Mouse (Mus musculus) embryonic facial prominence, embryonic 14.5 days (tissue): ENCODE results near the gene Cd9. TPM values are rescaled to one million over a fixed set of nuclear protein-coding genes. Genes with fewer than 3 reads are reported as not detected.
A peak's percentile ranks its signal among the peaks of the same experiment; 100 is the strongest.

Source experiments
- ATAC-seq: fragments of 200-750 bp; cut with Nextera tagmentation; 2 replicates; pipeline ENCODE4 v1.8.0; 2017; ENCODE audit warnings: low read depth, moderate number of reproducible peaks, moderate TSS enrichment
- DNase-seq: peaks from one replicate; pipeline ENCODE4 v3.0.0-alpha.2; 2015; ENCODE audit warnings: low spot score
- H3K27ac ChIP-seq: fragments of 300-500 bp; sonication (generic); replicated peaks from 2 replicates; pipeline ENCODE4 v1.5.1; 2014; ENCODE audit warnings: low read depth, mild to moderate bottlenecking, low read length, moderate library complexity
- H3K27me3 ChIP-seq: fragments of 300-500 bp; sonication (generic); replicated peaks from 2 replicates; pipeline ENCODE4 v1.6.1; 2014; ENCODE audit warnings: low read length; ENCODE audit not compliant: control insufficient read depth, insufficient read depth
- H3K36me3 ChIP-seq: fragments of 300-500 bp; sonication (generic); 2 replicates; pipeline ENCODE4 v1.6.1; 2014; ENCODE audit warnings: low read length, mixed read lengths; ENCODE audit not compliant: control insufficient read depth, insufficient read depth
- H3K4me1 ChIP-seq: fragments of 300-500 bp; sonication (generic); 2 replicates; pipeline ENCODE4 v1.6.1; 2014; ENCODE audit warnings: antibody characterized with exemption, low read length; ENCODE audit not compliant: control insufficient read depth, insufficient read depth
- H3K4me2 ChIP-seq: fragments of 300-500 bp; sonication (generic); 2 replicates; pipeline ENCODE4 v1.6.1; 2014; ENCODE audit warnings: low read depth, mild to moderate bottlenecking, low read length, moderate library complexity, mixed read lengths
- H3K4me3 ChIP-seq: fragments of 300-500 bp; sonication (generic); 2 replicates; pipeline ENCODE4 v1.5.1; 2014; ENCODE audit warnings: low read depth, mild to moderate bottlenecking, low read length
- H3K9ac ChIP-seq: fragments of 300-500 bp; sonication (generic); 2 replicates; pipeline ENCODE4 v1.6.1; 2014; ENCODE audit warnings: low read depth, mild to moderate bottlenecking, low read length, moderate library complexity, mixed read lengths
- H3K9me3 ChIP-seq: fragments of 300-500 bp; sonication (generic); 2 replicates; pipeline ENCODE4 v1.6.1; 2016; ENCODE audit warnings: low read length; ENCODE audit not compliant: control insufficient read depth
- WGBS: fragments of 180-500 bp; shearing (Covaris S2); extraction: QIAGEN DNeasy Blood & Tissue Kit; methylation state at CpG from one replicate; pipeline ENCODE4 v1.1.7; 2014; 5-methylcytosine and 5-hydroxymethylcytosine counted together
- polyA plus RNA-seq: library from polyadenylated mRNA; unstranded; fragments of >200 nt; fragmentation: Nextera tagmentation; extraction: Ambion mirVana; gene quantifications from 2 replicates; pipeline ENCODE4 v1.2.1, GENCODE M21; 2014

Cd9 gene
- polyA plus RNA-seq, 1 experiment from 2014 or later = 245 TPM

DNA sequence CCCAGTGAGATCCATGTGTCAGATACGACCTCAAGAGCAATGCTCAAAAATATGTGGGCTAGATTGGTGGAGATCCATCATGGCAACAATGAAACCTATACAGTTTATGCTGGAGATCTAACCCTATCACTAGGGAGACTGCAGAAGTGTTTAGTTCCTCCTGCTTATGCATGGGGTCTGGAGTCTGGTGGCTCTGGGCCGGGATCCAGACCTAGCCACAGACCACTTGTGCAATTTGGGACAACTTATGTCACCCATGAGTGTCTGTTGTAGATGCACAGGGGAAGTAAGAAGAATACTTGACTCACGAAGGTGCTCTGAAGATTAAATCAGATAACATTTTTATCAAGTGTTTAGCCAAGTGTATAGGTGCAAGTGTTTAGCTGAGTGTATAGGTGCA lies 15.2 kb upstream of the Cd9 start:
- no peaks in the 10 kb centered on the region for H3K36me3 ChIP-seq
- no peaks in the 10 kb centered on the region for H3K9me3 ChIP-seq
- H3K9ac ChIP-seq = no peak overlapping the region
- no peaks in the 10 kb centered on the region for H3K27me3 ChIP-seq
- DNase-seq = no peak
- WGBS = 79% methylated on average over 3 of the region's 3 CpGs
- no peak for ATAC-seq
- no peak overlapping the region for H3K27ac ChIP-seq
- no peak overlapping the region for H3K4me3 ChIP-seq
- H3K4me2 ChIP-seq = no peak overlapping the region
- H3K4me1 ChIP-seq = peaks cover 10% of the 10 kb centered on the region

DNA sequence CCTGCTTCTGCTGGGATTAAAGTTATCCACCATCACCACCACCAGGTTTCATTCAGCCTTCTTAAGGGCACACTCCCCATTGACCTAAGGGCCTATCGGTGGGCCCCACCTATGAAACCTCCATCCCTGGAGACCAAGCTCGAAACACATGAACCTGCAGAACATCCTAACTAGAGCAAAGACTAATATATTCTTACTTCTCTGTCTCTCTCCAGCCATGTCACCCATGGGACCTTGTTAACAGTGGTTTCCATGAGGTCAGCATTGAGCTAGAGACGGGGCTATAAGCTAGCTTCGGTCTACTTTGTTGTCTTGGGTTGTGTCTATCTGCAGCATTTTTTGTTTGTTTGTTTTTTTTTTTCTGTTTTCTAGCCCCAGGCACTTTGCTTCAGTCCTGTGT lies 11.8 kb upstream of the Cd9 start:
- Histone ChIP-seq H3K27me3 (no peaks in the 10 kb centered on the region), H3K4me3 (no peak overlapping the region), H3K9ac (no peak overlapping the region), H3K4me2 (no peak overlapping the region), H3K4me1 (peaks cover 6% of the 10 kb centered on the region), H3K9me3 (no peaks in the 10 kb centered on the region), H3K36me3 (no peaks in the 10 kb centered on the region), H3K27ac (no peak overlapping the region)
- DNase-seq (no peak), ATAC-seq (no peak)
- 89% methylated on average over 4 of the region's 4 CpGs for WGBS

DNA sequence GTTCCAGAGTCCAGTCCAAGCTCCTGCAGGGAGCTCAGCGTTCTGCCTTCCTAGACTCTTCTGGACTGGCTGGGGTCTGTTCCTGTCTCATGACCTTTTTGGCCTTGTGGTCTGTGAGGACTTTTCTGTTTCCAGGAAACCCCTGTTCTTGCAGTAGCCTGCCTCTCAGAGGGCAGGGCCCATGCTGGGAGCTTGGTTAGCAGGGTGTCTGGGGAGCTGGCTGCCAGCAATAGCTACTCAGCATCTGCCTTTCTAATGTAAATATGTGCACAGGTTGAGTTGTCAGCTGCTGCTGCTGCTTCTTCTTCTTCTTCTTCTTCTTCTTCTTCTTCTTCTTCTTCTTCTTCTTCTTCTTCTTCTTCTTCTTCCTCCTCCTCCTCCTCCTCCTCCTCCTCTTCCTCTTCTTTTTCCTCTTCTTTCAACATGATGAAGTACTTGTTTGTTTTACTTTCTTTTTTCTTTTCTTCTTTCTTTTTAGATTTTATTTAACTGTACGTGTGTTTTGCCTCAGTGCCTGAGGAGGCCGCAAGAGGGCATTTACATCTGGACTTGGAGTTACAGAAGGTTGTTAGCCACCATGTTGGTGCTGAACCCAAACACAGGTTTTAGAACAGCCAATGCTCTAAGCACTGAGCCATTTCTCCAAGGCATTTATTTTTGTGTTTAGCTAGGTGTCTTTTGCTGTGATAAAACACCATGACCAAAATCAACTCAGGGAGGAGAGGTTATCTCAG lies 10.2 kb upstream of the Cd9 start:
- Histone ChIP-seq H3K4me2 (no peak overlapping the region), H3K27me3 (no peaks in the 10 kb centered on the region), H3K9ac (no peak overlapping the region), H3K4me1 (no peaks in the 10 kb centered on the region), H3K36me3 (no peaks in the 10 kb centered on the region), H3K27ac (no peak overlapping the region), H3K4me3 (no peak overlapping the region), H3K9me3 (no peaks in the 10 kb centered on the region)
- 37% methylated on average over 3 of the region's 3 CpGs for WGBS
- ATAC-seq (no peak), DNase-seq (no peak)

DNA sequence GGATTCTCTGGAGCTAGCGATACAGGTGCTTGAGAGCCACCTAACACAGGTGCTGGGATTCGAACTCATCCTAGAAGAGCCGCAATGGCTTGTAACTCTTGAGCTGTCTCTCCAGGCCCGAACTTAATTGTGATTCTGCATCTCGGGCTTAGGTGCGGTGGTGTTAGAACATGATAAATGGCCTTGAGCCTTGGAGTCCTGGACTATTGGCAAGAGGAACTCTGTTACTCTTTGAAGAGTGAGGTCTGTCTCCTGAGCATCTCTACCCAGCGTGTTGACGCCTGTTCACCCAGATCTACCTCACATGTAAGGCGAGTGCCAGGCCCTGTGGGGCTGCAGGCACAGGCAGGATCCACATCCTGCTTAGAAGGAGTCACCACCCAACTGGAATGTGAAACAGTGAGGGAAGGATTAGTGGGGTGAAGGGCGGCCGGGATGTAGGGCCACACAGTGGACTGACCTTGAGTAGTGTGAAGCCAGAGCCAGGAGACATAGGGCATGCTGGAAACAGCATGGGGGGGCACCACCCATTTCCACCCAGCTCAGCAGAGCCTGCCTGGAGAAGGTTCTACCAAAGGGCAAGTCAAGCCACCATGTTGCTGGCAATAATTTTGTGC lies 8.7 kb upstream of the Cd9 start:
- no peak overlapping the region for H3K9ac ChIP-seq
- no peak overlapping the region for H3K4me3 ChIP-seq
- no peak overlapping the region for H3K4me2 ChIP-seq
- no peak overlapping the region for H3K27ac ChIP-seq
- ATAC-seq (peak; percentile 37; the same call in 1 of the 2 replicates), DNase-seq (peak; percentile 27)
- 85% methylated on average over 11 of the region's 11 CpGs for whole genome bisulfite sequencing
- H3K36me3 ChIP-seq = no peaks in the 10 kb centered on the region
- no peaks in the 10 kb centered on the region for H3K27me3 ChIP-seq
- H3K9me3 ChIP-seq = no peaks in the 10 kb centered on the region
- no peaks in the 10 kb centered on the region for H3K4me1 ChIP-seq

DNA sequence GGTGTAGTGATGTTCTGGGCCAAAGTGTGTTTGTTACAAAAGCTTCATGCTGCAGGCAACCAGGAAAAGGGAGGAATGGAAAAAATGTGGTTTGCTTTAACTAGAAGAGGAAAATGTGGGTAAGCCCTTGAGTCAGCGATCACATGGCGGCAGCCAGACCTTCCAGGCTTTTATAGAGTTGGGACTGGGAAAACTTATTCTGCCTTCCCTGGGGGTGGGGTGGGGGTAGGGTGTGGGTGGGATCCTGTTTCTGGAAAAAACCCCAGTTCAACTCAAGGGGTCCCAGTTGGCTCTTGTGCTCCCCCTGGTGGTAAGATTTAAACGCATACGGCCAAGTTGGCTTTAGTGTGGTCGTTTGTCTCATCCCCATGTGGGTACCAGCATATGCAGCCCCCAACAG lies 3.5 kb upstream of the Cd9 start:
- Histone ChIP-seq H3K27me3 (no peaks in the 10 kb centered on the region), H3K36me3 (no peaks in the 10 kb centered on the region), H3K4me2 (no peak overlapping the region), H3K9ac (no peak overlapping the region), H3K4me1 (peaks cover 9% of the 10 kb centered on the region), H3K4me3 (no peak overlapping the region), H3K27ac (peak overlapping the region; percentile 72), H3K9me3 (no peaks in the 10 kb centered on the region)
- DNase-seq (peak; percentile 86), ATAC-seq (no peak)
- whole genome bisulfite sequencing = 14% methylated on average over 5 of the region's 5 CpGs

DNA sequence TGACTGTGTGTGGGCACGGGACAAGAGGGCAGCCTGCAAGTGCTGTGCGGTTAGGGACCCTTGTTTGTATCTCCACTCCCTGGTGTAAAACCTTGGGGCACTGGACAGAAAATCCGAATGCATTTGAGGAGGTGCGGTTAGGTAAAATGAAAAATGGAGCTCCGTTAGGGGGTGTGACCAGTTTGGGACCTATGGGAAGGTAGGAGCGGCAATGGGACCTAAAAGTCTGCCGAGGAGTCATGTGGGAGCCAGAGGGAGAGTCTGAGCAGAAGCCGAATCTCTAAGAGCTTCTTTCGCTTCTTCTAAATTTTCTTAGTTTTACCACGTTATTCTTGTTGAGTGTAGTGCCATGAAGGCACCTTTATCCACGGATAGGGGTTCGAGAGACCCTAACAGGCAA lies 1.8 kb upstream of the Cd9 start:
- no peak overlapping the region for H3K4me3 ChIP-seq
- H3K27ac ChIP-seq = no peak overlapping the region
- DNase-seq (no peak), ATAC-seq (no peak)
- no peak overlapping the region for H3K9ac ChIP-seq
- no peaks in the 10 kb centered on the region for H3K9me3 ChIP-seq
- WGBS = 85% methylated on average over 12 of the region's 12 CpGs
- peaks cover 21% of the 10 kb centered on the region for H3K4me1 ChIP-seq
- no peak overlapping the region for H3K4me2 ChIP-seq
- no peaks in the 10 kb centered on the region for H3K27me3 ChIP-seq
- H3K36me3 ChIP-seq = no peaks in the 10 kb centered on the region

DNA sequence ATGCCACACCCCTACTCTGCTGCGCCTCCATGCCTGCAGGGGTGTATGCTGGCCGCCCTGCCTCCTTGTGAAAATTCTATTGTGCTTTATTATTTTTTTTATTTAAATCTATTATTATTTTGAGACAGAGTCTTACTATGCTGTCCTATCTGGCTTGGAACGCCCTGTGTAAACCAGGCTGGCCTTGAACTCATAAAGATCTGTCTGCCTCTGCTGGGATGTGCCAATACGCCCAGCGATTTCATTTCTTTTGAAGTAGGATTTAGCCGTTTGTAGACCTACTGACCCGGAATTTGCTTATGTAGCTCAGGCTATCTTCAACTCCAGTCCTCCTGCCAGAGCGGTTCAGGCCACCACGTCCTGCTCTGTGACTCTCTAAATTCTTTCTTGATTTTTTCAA lies 770 bp upstream of the Cd9 start:
- no peak for DNase-seq
- ATAC-seq = no peak
- Histone ChIP-seq H3K4me2 (peak overlapping the region; percentile 88), H3K4me3 (peak overlapping the region; percentile 81; the same call in 1 of the 2 replicates), H3K36me3 (no peaks in the 10 kb centered on the region), H3K27ac (no peak overlapping the region), H3K9me3 (no peaks in the 10 kb centered on the region), H3K27me3 (no peaks in the 10 kb centered on the region), H3K9ac (peak overlapping the region; percentile 84), H3K4me1 (peaks cover 28% of the 10 kb centered on the region)
- 67% methylated on average over 9 of the region's 9 CpGs for WGBS

DNA sequence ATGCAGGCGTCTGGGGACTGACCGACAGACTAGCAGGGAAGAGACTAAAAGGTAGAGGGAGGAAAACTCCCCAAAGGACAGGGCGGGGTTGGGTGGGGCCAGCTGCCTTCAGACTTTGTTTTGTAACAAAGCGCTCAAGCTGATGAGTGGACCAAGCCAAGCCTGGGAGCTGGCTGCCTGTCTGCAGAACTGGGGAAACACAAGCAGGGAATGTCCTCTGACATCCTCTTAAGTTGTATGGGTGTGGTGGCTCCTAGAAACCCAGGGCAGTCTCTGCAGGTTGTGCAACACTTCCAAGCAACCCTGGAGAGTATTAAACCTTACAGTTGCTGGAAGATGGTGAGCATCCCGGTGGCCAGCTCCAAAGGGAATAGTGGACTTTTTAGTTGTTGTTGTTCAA lies 1.4 kb downstream of the Cd9 start:
- no peaks in the 10 kb centered on the region for H3K27me3 ChIP-seq
- 39% methylated on average over 5 of the region's 5 CpGs for WGBS
- peak overlapping the region; percentile 39; the same call in 1 of the 2 replicates for H3K27ac ChIP-seq
- ATAC-seq = no peak
- H3K9ac ChIP-seq = peak overlapping the region; percentile 28; the same call in 1 of the 2 replicates
- H3K4me3 ChIP-seq = peak overlapping the region; percentile 81
- H3K9me3 ChIP-seq = no peaks in the 10 kb centered on the region
- no peak for DNase-seq
- H3K4me2 ChIP-seq = peak overlapping the region; percentile 88
- H3K36me3 ChIP-seq = no peaks in the 10 kb centered on the region
- H3K4me1 ChIP-seq = peaks cover 38% of the 10 kb centered on the region

DNA sequence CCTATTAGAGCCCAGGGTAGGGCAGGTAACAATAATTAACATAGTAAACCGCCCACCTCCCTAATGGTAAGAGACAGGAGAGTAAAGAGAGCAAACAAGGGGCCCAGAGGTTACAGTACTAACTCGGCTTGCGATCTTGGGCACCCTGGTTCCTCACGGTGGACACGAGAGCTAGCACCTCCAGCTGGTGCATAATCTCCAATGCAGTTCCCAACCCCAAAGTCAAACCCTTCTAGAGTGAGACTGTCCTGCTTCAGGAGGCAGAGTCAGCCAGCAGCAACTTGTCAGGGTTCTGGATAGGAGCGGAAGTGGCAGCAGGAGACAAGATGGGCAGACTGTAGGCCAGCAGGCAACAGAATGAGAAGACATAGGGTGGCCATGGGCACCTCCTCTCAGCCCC lies 1.9 kb downstream of the Cd9 start:
- peak overlapping the region; percentile 81 for H3K4me3 ChIP-seq
- H3K27me3 ChIP-seq = no peaks in the 10 kb centered on the region
- no peak for ATAC-seq
- H3K4me1 ChIP-seq = peaks cover 38% of the 10 kb centered on the region
- WGBS = 85% methylated on average over 6 of the region's 6 CpGs
- no peaks in the 10 kb centered on the region for H3K9me3 ChIP-seq
- H3K4me2 ChIP-seq = peak overlapping the region; percentile 88
- H3K9ac ChIP-seq = peak overlapping the region; percentile 28; the same call in 1 of the 2 replicates
- no peaks in the 10 kb centered on the region for H3K36me3 ChIP-seq
- no peak overlapping the region for H3K27ac ChIP-seq
- no peak for DNase-seq
